Mouse (Mus musculus) limb, embryonic 10.5 days (tissue): ENCODE data around the gene Tmem63c. TPM values are rescaled to one million over a fixed set of nuclear protein-coding genes. Genes with fewer than 3 reads are reported as not detected.
A peak's percentile ranks its signal among the peaks of the same experiment; 100 is the strongest.

Experiments used
- DNase-seq: peaks from one replicate; pipeline ENCODE4 v3.0.0-alpha.2; 2017; ENCODE audit warnings: low spot score
- H3K27ac ChIP-seq: fragments of 300-500 bp; sonication (generic); 2 replicates; pipeline ENCODE4 v1.5.1; 2016; ENCODE audit warnings: mild to moderate bottlenecking
- H3K27me3 ChIP-seq: fragments of 300-500 bp; sonication (generic); 2 replicates; pipeline ENCODE4 v1.6.1; 2016; ENCODE audit warnings: low read depth, mild to moderate bottlenecking; ENCODE audit not compliant: poor library complexity, severe bottlenecking
- H3K36me3 ChIP-seq: fragments of 300-500 bp; sonication (generic); 2 replicates; pipeline ENCODE4 v1.6.1; 2016; ENCODE audit warnings: mild to moderate bottlenecking, moderate library complexity
- H3K4me1 ChIP-seq: fragments of 300-500 bp; sonication (generic); 2 replicates; pipeline ENCODE4 v1.6.1; 2016
- H3K4me3 ChIP-seq: fragments of 300-500 bp; sonication (generic); 2 replicates; pipeline ENCODE4 v1.5.1; 2016; ENCODE audit warnings: mild to moderate bottlenecking, moderate library complexity
- H3K9me3 ChIP-seq: fragments of 300-500 bp; sonication (generic); replicated peaks from 2 replicates; pipeline ENCODE4 v1.6.1; 2016; ENCODE audit warnings: mild to moderate bottlenecking
- WGBS: fragments of 180-500 bp; shearing (Covaris S2); methylation state at CpG from one replicate; pipeline ENCODE4 v1.1.7; 2016; 5-methylcytosine and 5-hydroxymethylcytosine counted together
- polyA plus RNA-seq: library from polyadenylated mRNA; unstranded; fragments of >200 nt; fragmentation: Nextera tagmentation; extraction: Ambion mirVana; gene quantifications from 2 replicates; pipeline ENCODE4 v1.2.1, GENCODE M21; 2016

Tmem63c gene
- polyA plus RNA-seq, result not detected in 2 replicates

DNA sequence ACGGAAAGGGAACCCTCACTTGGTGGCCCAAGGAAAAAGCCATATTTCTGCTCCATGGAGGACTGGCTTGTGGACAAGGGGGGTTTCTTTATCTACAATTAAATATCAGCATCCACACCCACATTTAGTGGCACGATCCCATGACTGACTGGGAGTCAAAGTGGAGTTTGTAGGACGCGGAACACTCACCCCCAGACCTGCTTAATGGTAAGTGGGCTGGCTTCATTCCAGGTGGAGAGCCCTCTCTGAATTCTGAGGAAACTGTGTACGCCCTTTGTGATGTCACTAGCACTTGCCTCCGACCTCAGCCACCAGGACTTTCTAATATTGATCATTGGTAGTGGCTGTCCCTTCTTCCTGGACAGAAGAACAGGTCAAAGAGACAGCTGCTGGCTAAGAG, at the start of gene Tmem63c:
TSS of gene Tmem63c (plus strand) at position 301 of the 400 bp plus-strand sequence.
- H3K4me3 ChIP-seq, result no peak within 1 kb of the TSS
- no peak for DNase-seq
- H3K36me3 ChIP-seq, result no peaks in the 10 kb centered on the region
- no peak within 1 kb of the TSS for H3K27ac ChIP-seq
- 82% methylated on average over 6 of the region's 6 CpGs for WGBS
- peaks cover 12% of the 10 kb centered on the region for H3K27me3 ChIP-seq
- H3K9me3 ChIP-seq, result no peaks in the 10 kb centered on the region
- peaks cover under 1% of the 10 kb centered on the region for H3K4me1 ChIP-seq

- H3K9me3 ChIP-seq, result no peaks in the 10 kb centered on the region
- peaks cover 18% of the 10 kb centered on the region for H3K4me1 ChIP-seq
- H3K27me3 ChIP-seq, result peaks cover 38% of the 10 kb centered on the region
- no peak overlapping the region for H3K4me3 ChIP-seq
- DNase-seq, result no peak
- no peak overlapping the region for H3K27ac ChIP-seq
- WGBS, result 65% methylated on average over 7 of the region's 7 CpGs
- H3K36me3 ChIP-seq, result no peaks in the 10 kb centered on the region
Measured at GRCm38 (mm10) chr12:86973216-86973615, 47.9 kb upstream of the Tmem63c start.

DNA sequence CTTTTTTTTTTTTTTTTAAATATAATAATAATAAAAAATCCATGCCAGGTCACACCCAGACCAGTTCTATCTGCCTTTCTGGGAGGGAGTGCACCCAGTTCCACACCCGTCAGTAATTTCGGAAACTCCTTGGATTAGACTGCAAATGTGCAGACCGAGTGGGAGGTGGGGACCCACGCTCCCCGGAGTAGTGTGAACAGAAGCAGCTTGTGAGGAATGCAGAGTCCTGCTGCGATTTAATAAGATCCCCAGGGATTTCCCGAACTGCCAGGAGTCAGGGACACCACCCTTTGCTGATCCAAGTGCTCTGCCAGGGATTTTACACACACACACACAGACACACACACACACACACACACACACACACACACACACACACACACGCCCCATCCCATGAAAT, 47.4 kb upstream of the Tmem63c start:
- WGBS, result 49% methylated on average over 8 of the region's 8 CpGs
- Histone ChIP-seq H3K9me3 (no peaks in the 10 kb centered on the region), H3K27ac (no peak overlapping the region), H3K27me3 (peaks cover 43% of the 10 kb centered on the region), H3K36me3 (no peaks in the 10 kb centered on the region), H3K4me3 (no peak overlapping the region), H3K4me1 (peaks cover 18% of the 10 kb centered on the region)
- no peak for DNase-seq

GRCm38 (mm10) chr12:86974387-86975288, 46.5 kb upstream of the Tmem63c start:
- H3K27me3 ChIP-seq, result peaks cover 50% of the 10 kb centered on the region
- DNase-seq, result peak; percentile 86
- H3K9me3 ChIP-seq, result no peaks in the 10 kb centered on the region
- 0 out of 2 replicates have a peak overlapping the region, but pooled peaks have one; percentile 12 for H3K27ac ChIP-seq
- no peaks in the 10 kb centered on the region for H3K36me3 ChIP-seq
- peak overlapping the region; percentile 45 for H3K4me3 ChIP-seq
- peaks cover 18% of the 10 kb centered on the region for H3K4me1 ChIP-seq
- WGBS, result 10% methylated on average over 40 of the region's 40 CpGs

GRCm38 (mm10) chr12:86975761-86976160, 45.4 kb upstream of the Tmem63c start:
- H3K27me3 ChIP-seq, result peaks cover 61% of the 10 kb centered on the region

DNA sequence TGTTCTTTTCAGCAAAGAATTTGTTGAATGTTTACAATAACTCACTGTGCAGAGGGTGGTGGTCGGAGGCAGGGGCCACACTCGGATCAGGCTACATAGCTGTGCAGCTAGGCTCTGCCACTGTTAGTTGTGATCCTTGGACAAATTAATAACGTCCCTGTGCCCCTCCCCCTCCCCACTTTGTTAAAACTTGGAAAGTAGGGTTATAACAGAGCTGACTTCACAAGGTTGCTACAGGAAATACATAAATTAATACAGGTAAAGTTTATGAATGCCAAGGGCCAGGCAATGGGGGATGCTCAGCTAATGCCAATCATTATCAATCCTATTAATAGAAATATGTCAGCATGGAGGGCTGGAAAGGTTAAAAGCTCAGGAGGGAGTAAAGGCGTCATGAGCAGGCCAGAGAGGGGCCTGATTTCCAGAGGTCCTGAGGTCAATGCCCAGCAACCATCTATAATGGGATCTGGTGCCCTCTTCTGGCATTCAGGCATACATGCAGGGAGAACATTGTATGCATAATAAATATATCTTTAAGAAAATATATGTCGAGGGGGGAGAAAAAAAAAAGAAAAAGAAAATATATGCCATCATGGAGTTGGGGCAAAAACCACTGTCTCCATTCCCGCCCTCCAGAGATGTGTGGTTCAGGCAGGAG, 44.5 kb upstream of the Tmem63c start:
- 67% methylated on average over 6 of the region's 6 CpGs for WGBS
- Histone ChIP-seq H3K9me3 (no peaks in the 10 kb centered on the region), H3K27ac (no peak overlapping the region), H3K4me1 (peaks cover 18% of the 10 kb centered on the region), H3K27me3 (peaks cover 70% of the 10 kb centered on the region), H3K36me3 (no peaks in the 10 kb centered on the region), H3K4me3 (no peak overlapping the region)
- no peak for DNase-seq

More at GRCm38 (mm10) chr12:86975761-86976160, 45.4 kb upstream of the Tmem63c start:
- H3K27ac ChIP-seq, result no peak overlapping the region
- DNase-seq, result no peak
- H3K4me1 ChIP-seq, result peaks cover 18% of the 10 kb centered on the region
- no peak overlapping the region for H3K4me3 ChIP-seq
- WGBS, result 61% methylated on average over 10 of the region's 10 CpGs
- H3K36me3 ChIP-seq, result no peaks in the 10 kb centered on the region
- H3K9me3 ChIP-seq, result no peaks in the 10 kb centered on the region

- no peaks in the 10 kb centered on the region for H3K36me3 ChIP-seq
- H3K27me3 ChIP-seq, result peaks cover 79% of the 10 kb centered on the region
- 22% methylated on average over 15 of the region's 15 CpGs for WGBS
- DNase-seq, result no peak
- H3K27ac ChIP-seq, result no peak overlapping the region
- H3K9me3 ChIP-seq, result no peaks in the 10 kb centered on the region
- H3K4me3 ChIP-seq, result no peak overlapping the region
- peaks cover 18% of the 10 kb centered on the region for H3K4me1 ChIP-seq
Measured at GRCm38 (mm10) chr12:86977833-86978232, 43.3 kb upstream of the Tmem63c start.

DNA sequence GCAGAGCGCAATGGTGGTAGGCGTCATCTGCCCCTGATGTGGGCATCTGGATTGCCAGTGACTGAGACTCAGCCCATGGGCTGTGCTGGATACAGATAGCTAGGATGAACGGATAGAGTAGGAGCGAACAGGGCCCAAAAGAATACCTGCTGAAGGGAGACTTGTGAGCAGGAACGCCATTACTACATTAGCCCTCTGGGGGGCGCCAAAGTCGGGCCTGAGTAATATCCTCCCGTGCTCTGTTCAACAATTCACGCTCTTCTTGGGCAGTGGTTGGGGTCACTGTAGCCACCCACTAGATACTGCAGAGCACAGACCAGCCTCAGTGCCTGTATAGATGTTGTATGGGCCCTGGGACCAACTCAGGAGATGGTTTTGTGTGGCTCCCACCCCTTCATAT, 40.0 kb upstream of the Tmem63c start:
- WGBS, result 23% methylated on average over 9 of the region's 9 CpGs
- peaks cover 96% of the 10 kb centered on the region for H3K27me3 ChIP-seq
- DNase-seq, result no peak

DNA sequence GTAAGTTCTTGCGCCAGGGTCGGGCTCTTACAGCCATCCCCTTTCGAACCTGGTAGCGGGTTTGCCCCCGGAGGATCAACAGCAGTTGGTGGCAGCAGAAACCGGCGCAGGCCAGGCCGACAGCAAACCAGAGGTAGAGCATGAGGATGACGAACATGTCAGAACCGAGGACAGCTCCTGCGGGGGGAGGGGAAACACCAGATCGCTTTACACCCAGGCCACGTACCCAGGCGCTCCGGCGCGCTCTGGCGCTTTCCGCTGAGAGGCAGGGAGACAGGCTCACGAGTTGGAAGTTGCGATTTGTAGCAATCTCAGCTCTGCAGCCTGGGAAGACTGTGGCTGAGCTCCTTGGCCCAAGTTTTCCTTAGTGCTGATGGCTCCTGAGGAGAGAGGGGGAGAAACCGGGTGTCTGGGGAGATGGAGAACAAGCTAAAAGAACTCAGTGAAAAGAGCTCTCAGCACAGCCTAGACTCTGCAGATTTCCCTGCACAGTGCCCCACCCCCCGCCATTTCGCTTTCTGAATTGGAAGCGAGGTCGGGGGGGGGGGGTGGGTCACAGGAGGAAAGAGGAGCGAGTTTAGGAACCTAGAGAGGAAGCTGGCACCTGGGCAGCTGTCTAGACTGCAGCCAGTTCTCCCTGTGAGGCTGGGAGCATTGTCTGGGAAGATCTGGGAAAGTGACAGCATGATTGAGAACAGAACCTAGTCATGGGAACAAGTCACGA, 37.5 kb upstream of the Tmem63c start:
- 5% methylated on average over 28 of the region's 28 CpGs for WGBS
- no peak overlapping the region for H3K27ac ChIP-seq
- no peaks in the 10 kb centered on the region for H3K36me3 ChIP-seq
- no peaks in the 10 kb centered on the region; the same call in 1 of the 2 replicates for H3K4me1 ChIP-seq
- H3K27me3 ChIP-seq, result peaks cover 97% of the 10 kb centered on the region
- H3K9me3 ChIP-seq, result no peaks in the 10 kb centered on the region
- DNase-seq, result peak; percentile 87
- no peak overlapping the region for H3K4me3 ChIP-seq

More for the DNA sequence above, 40.0 kb upstream of the Tmem63c start:
- Histone ChIP-seq H3K4me1 (no peaks in the 10 kb centered on the region; the same call in 1 of the 2 replicates), H3K36me3 (no peaks in the 10 kb centered on the region), H3K4me3 (no peak overlapping the region), H3K9me3 (no peaks in the 10 kb centered on the region), H3K27ac (no peak overlapping the region)

DNA sequence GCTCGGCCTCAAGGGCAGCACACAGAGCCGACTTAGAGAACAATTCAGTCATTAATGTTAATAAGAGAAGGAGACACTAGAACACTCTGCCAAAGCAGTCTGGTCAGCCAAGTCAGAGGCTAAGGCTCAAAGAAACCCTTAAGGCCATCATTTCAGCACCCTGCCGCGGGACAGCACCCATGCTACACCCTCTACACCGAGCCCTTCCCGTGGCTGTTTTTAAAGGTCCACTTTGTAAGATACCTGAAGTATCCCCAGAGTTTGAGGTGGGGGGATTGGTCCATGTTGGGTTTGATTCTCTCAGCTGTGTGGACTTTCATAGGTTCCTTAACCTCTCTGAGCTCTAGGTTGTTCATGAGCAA, 37.0 kb upstream of the Tmem63c start:
- 9% methylated on average over 6 of the region's 6 CpGs for WGBS
- Histone ChIP-seq H3K27me3 (peaks cover 97% of the 10 kb centered on the region), H3K4me3 (no peak overlapping the region), H3K36me3 (no peaks in the 10 kb centered on the region), H3K9me3 (no peaks in the 10 kb centered on the region), H3K4me1 (no peaks in the 10 kb centered on the region; the same call in 1 of the 2 replicates), H3K27ac (no peak overlapping the region)
- peak; percentile 80 for DNase-seq

GRCm38 (mm10) chr12:86986562-86986961, 34.6 kb upstream of the Tmem63c start:
- Histone ChIP-seq H3K4me3 (no peak overlapping the region), H3K27me3 (peaks cover 100% of the 10 kb centered on the region), H3K4me1 (peaks cover 14% of the 10 kb centered on the region), H3K36me3 (no peaks in the 10 kb centered on the region; the same call in 1 of the 2 replicates), H3K9me3 (no peaks in the 10 kb centered on the region), H3K27ac (no peak overlapping the region)
- WGBS, result 68% methylated on average over 4 of the region's 4 CpGs
- DNase-seq, result no peak

- 41% methylated on average over 16 of the region's 16 CpGs for WGBS
- H3K36me3 ChIP-seq, result no peaks in the 10 kb centered on the region; the same call in 1 of the 2 replicates
- no peak for DNase-seq
- H3K4me3 ChIP-seq, result no peak overlapping the region
- no peak overlapping the region for H3K27ac ChIP-seq
- H3K9me3 ChIP-seq, result no peaks in the 10 kb centered on the region
- peaks cover 95% of the 10 kb centered on the region for H3K27me3 ChIP-seq
- H3K4me1 ChIP-seq, result peaks cover 14% of the 10 kb centered on the region
Measured at GRCm38 (mm10) chr12:86988227-86988626, 32.9 kb upstream of the Tmem63c start.
